Mouse (Mus musculus): ENCODE measurements around the gene Kcnk12. TPM values are rescaled to one million over a fixed set of nuclear protein-coding genes. Genes with fewer than 3 reads are reported as not detected.

The Kcnk12 gene
- not detected for total RNA-seq (2023)

DNA sequence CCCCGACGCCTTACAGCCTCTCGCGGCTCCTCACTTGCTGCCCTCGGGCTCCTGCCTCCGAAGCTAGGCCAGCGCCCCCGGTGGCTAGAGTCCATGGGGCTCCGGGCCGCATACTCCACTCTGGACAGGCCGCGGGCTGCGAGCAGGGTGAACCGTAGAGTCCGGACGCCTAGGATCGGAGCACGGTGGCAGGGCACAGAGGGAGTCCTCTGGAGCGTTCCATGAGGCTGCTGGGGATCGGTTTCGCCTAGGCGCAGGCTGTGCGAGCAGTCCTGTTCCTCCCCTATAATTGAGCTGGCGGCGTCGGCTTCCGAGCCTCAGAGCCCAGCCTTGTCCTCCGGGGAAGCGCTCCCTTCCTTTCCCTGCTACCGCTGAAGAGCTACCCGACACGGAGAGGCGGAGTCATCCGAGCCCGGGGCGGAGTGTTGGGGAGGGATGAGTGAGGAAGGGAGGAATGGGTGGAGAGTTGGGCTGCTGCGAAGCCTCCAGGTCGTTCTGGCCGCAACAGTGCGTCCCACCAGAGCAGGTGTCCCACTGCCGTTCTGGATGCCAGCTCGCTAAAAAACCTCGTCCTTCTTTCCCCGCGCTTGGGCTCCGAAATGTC, at the start of gene Kcnk12:
Kcnk12 (minus strand) TSS at position 307 of the 604 bp plus-strand sequence.

Other genes with a start within 250 kb of the Kcnk12 start
- gene Epcam, start 162.0 kb downstream of the Kcnk12 start, total RNA-seq (2023) = 1 to 10 TPM in 1 of 2 experiments, under 1 TPM in 1; 0.52 to 2.3 TPM
- 10 to 100 TPM; 61.1 to 62.6 TPM for gene Msh2, start 125.7 kb downstream of the Kcnk12 start, total RNA-seq (2023)
- not detected for gene Rpl36-ps4, start 123.0 kb upstream of the Kcnk12 start, total RNA-seq (2023)
- 10 to 100 TPM; 24.5 to 29.2 TPM for gene Msh6, start 177.1 kb upstream of the Kcnk12 start, total RNA-seq (2023)